ENCODE assay signal across 8 mouse cellular contexts in genomic region chr11:115383701-115384474, GRCm38 (mm10). TPM values are rescaled to one million over a fixed set of nuclear protein-coding genes. Genes with fewer than 3 reads are reported as not detected.
DNase-seq lines count a peak whose midpoint lies in the region; ATAC-seq and TF ChIP-seq lines count a peak whose summit lies in the region.

No protein-coding gene starts in this region.

- 52% methylated on average over 16 of the region's 16 CpGs for WGBS in heart, postnatal 0 days
- WGBS in limb, embryonic 12.5 days, result 60% methylated on average over 16 of the region's 16 CpGs

- peaks cover 68% of the 10 kb centered on the region for H3K79me2 ChIP-seq in myocyte (ENCODE audit: control insufficient read depth, insufficient read depth)

- no peak overlapping the region for H3K9ac ChIP-seq in heart, postnatal 0 days (replicated peaks; ENCODE audit: low read depth, low read length)
- peak overlapping the region; percentile 90; the same call in 1 of the 2 replicates for H3K9ac ChIP-seq in limb, embryonic 12.5 days (replicated peaks)

- H3K27me3 ChIP-seq in heart, postnatal 0 days (ENCODE audit: control insufficient read depth, insufficient read depth, low read length), result peaks cover 5% of the 10 kb centered on the region; the same call in 1 of the 2 replicates
- peaks cover 4% of the 10 kb centered on the region for H3K27me3 ChIP-seq in limb, embryonic 12.5 days
- H3K27me3 ChIP-seq in myocyte (ENCODE audit: control insufficient read depth, insufficient read depth, insufficient read length), result no peaks in the 10 kb centered on the region

- no peak for TF ChIP-seq POLR2A in myocyte (IDR thresholded peaks at IDR 0.05; ENCODE audit: insufficient read length, low read depth)

- no peak overlapping the region for H3K4me3 ChIP-seq in heart, postnatal 0 days (ENCODE audit: low read depth, low read length)
- H3K4me3 ChIP-seq in limb, embryonic 12.5 days (replicated peaks), result peak overlapping the region; percentile 84
- H3K4me3 ChIP-seq in myocyte, result peak overlapping the region; percentile 71

- H3ac ChIP-seq in myocyte (ENCODE audit: control insufficient read depth, insufficient read length), result no peak overlapping the region

- H3K27ac ChIP-seq in heart, postnatal 0 days (ENCODE audit: low read depth), result peak overlapping the region; percentile 16
- H3K27ac ChIP-seq in limb, embryonic 12.5 days, result no peak overlapping the region

- TF ChIP-seq CTCF in heart, postnatal 0 days (IDR thresholded peaks at IDR 0.05; ENCODE audit: low read depth), result no peak

- no peaks in the 10 kb centered on the region for H3K36me3 ChIP-seq in heart, postnatal 0 days (replicated peaks; ENCODE audit: control insufficient read depth, insufficient read depth, low read length)
- 0 out of 2 replicates have a peak, but pooled peaks cover 4% of the 10 kb centered on the region for H3K36me3 ChIP-seq in limb, embryonic 12.5 days
- peaks cover 8% of the 10 kb centered on the region for H3K36me3 ChIP-seq in myocyte (ENCODE audit: control insufficient read depth, insufficient read depth)

- no peak for TF ChIP-seq EP300 in heart, postnatal 0 days (IDR thresholded peaks at IDR 0.05; ENCODE audit: low read depth)

- ATAC-seq in heart, postnatal 0 days (ENCODE audit: insufficient read depth, low read depth), result no peak
- no peak for ATAC-seq in limb, embryonic 12.5 days (ENCODE audit: insufficient number of reproducible peaks, insufficient read depth, low FRiP score, low TSS enrichment, low read depth)
- ATAC-seq in erythroid progenitor cell, adult 5-6 weeks (replicated peaks; ENCODE audit: low FRiP score, poor library complexity, severe bottlenecking), result no peak
- no peak for ATAC-seq in activated CD4-positive, CD25-positive, alpha-beta regulatory T cell, adult 4 months

- peaks cover 10% of the 10 kb centered on the region for H3K4me1 ChIP-seq in heart, postnatal 0 days (ENCODE audit: control insufficient read depth, insufficient read depth)
- H3K4me1 ChIP-seq in limb, embryonic 12.5 days (replicated peaks), result peaks cover 36% of the 10 kb centered on the region

- H3K4me2 ChIP-seq in heart, postnatal 0 days (ENCODE audit: low read depth, low read length), result peak overlapping the region; percentile 98; the same call in 1 of the 2 replicates
- peak overlapping the region; percentile 87 for H3K4me2 ChIP-seq in limb, embryonic 12.5 days
- H3K4me2 ChIP-seq in myocyte (ENCODE audit: low read depth), result peak overlapping the region; percentile 66

- H3K9me3 ChIP-seq in heart, postnatal 0 days (replicated peaks; ENCODE audit: control insufficient read depth, low read length), result no peaks in the 10 kb centered on the region
- H3K9me3 ChIP-seq in limb, embryonic 12.5 days, result no peaks in the 10 kb centered on the region

- DNase-seq in layer of hippocampus, adult 11-12 months (ENCODE audit: low spot score), result peak; percentile 50
- DNase-seq in layer of hippocampus, adult 18-20 months (ENCODE audit: low spot score in 2 of 2), result no peak
- peak; percentile 41 to 56 for DNase-seq in cerebellum, postnatal 14 days
- no peak for DNase-seq in heart, postnatal 0 days (ENCODE audit: low spot score)

TF ChIP-seq in myocyte, 11 proteins besides CTCF, POLR2A, EP300 and RAD21:
- peak; percentile 31 for TF ChIP-seq POLR2AphosphoS2 (IDR thresholded peaks at IDR 0.05; ENCODE audit: insufficient read length, low read depth)
- no peak for TF ChIP-seq CEBPB (IDR thresholded peaks at IDR 0.05; ENCODE audit: insufficient read depth, poor library complexity, severe bottlenecking)

RNA-seq across cellular contexts. Expression of gene Cdr2l, which starts 2.2 kb away (rescaled TPM):
- total RNA-seq in layer of hippocampus, adult 18-20 months (2021), result 10 to 100 TPM; 29.7 to 30.6 TPM
- total RNA-seq in heart, postnatal 0 days (2014; rRNA removed; ENCODE audit: low replicate concordance), result 23.1 and 26.7 TPM in 2 replicates
- 5.2 and 5.6 TPM in 2 replicates for polyA plus RNA-seq in heart, postnatal 0 days (2015; fragmentation: Nextera tagmentation; extraction: Ambion mirVana)
- 19.7 and 19.9 TPM in 2 replicates for polyA plus RNA-seq in limb, embryonic 12.5 days (2016; fragmentation: Nextera tagmentation; extraction: Ambion mirVana)
- 52.8 TPM for polyA plus RNA-seq in myocyte (2012; fragmentation: generic; extraction: Trizol)
- not detected in 2 replicates for total RNA-seq in erythroid progenitor cell, adult 5-6 weeks (2015; ENCODE audit: low replicate concordance)
- not detected in 2 replicates for total RNA-seq in erythroid progenitor cell, adult 5-6 weeks (2017; ENCODE audit: low replicate concordance)
- under 1 TPM in 1 of 2 experiments, not detected in 1; 0.12 TPM for polyA plus RNA-seq in activated CD4-positive, CD25-positive, alpha-beta regulatory T cell, adult 4 months (2017; shearing (Covaris generic))

RNA-seq across cellular contexts. Expression of gene Hid1, which starts 16.3 kb away (rescaled TPM):
- 100 to 1,000 TPM; 110 to 115 TPM for total RNA-seq in layer of hippocampus, adult 18-20 months (2021)
- 8.3 and 11.9 TPM in 2 replicates for total RNA-seq in heart, postnatal 0 days (2014; rRNA removed; ENCODE audit: low replicate concordance)
- polyA plus RNA-seq in heart, postnatal 0 days (2015; fragmentation: Nextera tagmentation; extraction: Ambion mirVana), result 5.3 and 5.4 TPM in 2 replicates
- 2.2 and 2.5 TPM in 2 replicates for polyA plus RNA-seq in limb, embryonic 12.5 days (2016; fragmentation: Nextera tagmentation; extraction: Ambion mirVana)
- 63.1 TPM for polyA plus RNA-seq in myocyte (2012; fragmentation: generic; extraction: Trizol)
- total RNA-seq in erythroid progenitor cell, adult 5-6 weeks (2015; ENCODE audit: low replicate concordance), result not detected in 2 replicates
- not detected in 2 replicates for total RNA-seq in erythroid progenitor cell, adult 5-6 weeks (2017; ENCODE audit: low replicate concordance)
- 1 to 10 TPM; 2.6 to 3.2 TPM for polyA plus RNA-seq in activated CD4-positive, CD25-positive, alpha-beta regulatory T cell, adult 4 months (2017; shearing (Covaris generic))

RNA-seq across cellular contexts. Expression of gene Mrpl58, which starts 19.7 kb away (rescaled TPM):
- 100 to 1,000 TPM in 1 of 2 experiments, 10 to 100 TPM in 1; 97.7 to 102 TPM for total RNA-seq in layer of hippocampus, adult 18-20 months (2021)
- 107 and 285 TPM in 2 replicates for total RNA-seq in heart, postnatal 0 days (2014; rRNA removed; ENCODE audit: low replicate concordance)
- 224 and 232 TPM in 2 replicates for polyA plus RNA-seq in heart, postnatal 0 days (2015; fragmentation: Nextera tagmentation; extraction: Ambion mirVana)
- 175 and 182 TPM in 2 replicates for polyA plus RNA-seq in limb, embryonic 12.5 days (2016; fragmentation: Nextera tagmentation; extraction: Ambion mirVana)
- 201 TPM for polyA plus RNA-seq in myocyte (2012; fragmentation: generic; extraction: Trizol)
- total RNA-seq in erythroid progenitor cell, adult 5-6 weeks (2015; ENCODE audit: low replicate concordance), result 12.6 and 24.1 TPM in 2 replicates
- total RNA-seq in erythroid progenitor cell, adult 5-6 weeks (2017; ENCODE audit: low replicate concordance), result 16.6 and 30.3 TPM in 2 replicates
- polyA plus RNA-seq in activated CD4-positive, CD25-positive, alpha-beta regulatory T cell, adult 4 months (2017; shearing (Covaris generic)), result 100 to 1,000 TPM; 206 to 214 TPM

RNA-seq across cellular contexts. Expression of gene Atp5h, which starts 35.9 kb away (rescaled TPM):
- 100 to 1,000 TPM; 468 to 483 TPM for total RNA-seq in layer of hippocampus, adult 18-20 months (2021)
- 991 and 1,040 TPM in 2 replicates for total RNA-seq in heart, postnatal 0 days (2014; rRNA removed; ENCODE audit: low replicate concordance)
- polyA plus RNA-seq in heart, postnatal 0 days (2015; fragmentation: Nextera tagmentation; extraction: Ambion mirVana), result 4,106 and 4,345 TPM in 2 replicates
- 960 and 975 TPM in 2 replicates for polyA plus RNA-seq in limb, embryonic 12.5 days (2016; fragmentation: Nextera tagmentation; extraction: Ambion mirVana)
- polyA plus RNA-seq in myocyte (2012; fragmentation: generic; extraction: Trizol), result 693 TPM
- 520 and 620 TPM in 2 replicates for total RNA-seq in erythroid progenitor cell, adult 5-6 weeks (2015; ENCODE audit: low replicate concordance)
- total RNA-seq in erythroid progenitor cell, adult 5-6 weeks (2017; ENCODE audit: low replicate concordance), result 410 and 415 TPM in 2 replicates
- polyA plus RNA-seq in activated CD4-positive, CD25-positive, alpha-beta regulatory T cell, adult 4 months (2017; shearing (Covaris generic)), result 100 to 1,000 TPM; 705 to 855 TPM

RNA-seq across cellular contexts. Expression of gene Kctd2, which starts 36.0 kb away (rescaled TPM):
- total RNA-seq in layer of hippocampus, adult 18-20 months (2021), result 10 to 100 TPM; 81.5 to 82.2 TPM
- 8.3 and 8.4 TPM in 2 replicates for total RNA-seq in heart, postnatal 0 days (2014; rRNA removed; ENCODE audit: low replicate concordance)
- polyA plus RNA-seq in heart, postnatal 0 days (2015; fragmentation: Nextera tagmentation; extraction: Ambion mirVana), result 15.1 and 15.6 TPM in 2 replicates
- polyA plus RNA-seq in limb, embryonic 12.5 days (2016; fragmentation: Nextera tagmentation; extraction: Ambion mirVana), result 25.3 and 26.5 TPM in 2 replicates
- 27.3 TPM for polyA plus RNA-seq in myocyte (2012; fragmentation: generic; extraction: Trizol)
- 4.2 and 14.1 TPM in 2 replicates for total RNA-seq in erythroid progenitor cell, adult 5-6 weeks (2015; ENCODE audit: low replicate concordance)
- 8.3 and 16.9 TPM in 2 replicates for total RNA-seq in erythroid progenitor cell, adult 5-6 weeks (2017; ENCODE audit: low replicate concordance)
- 10 to 100 TPM in 1 of 2 experiments, 1 to 10 TPM in 1; 6.9 to 12.2 TPM for polyA plus RNA-seq in activated CD4-positive, CD25-positive, alpha-beta regulatory T cell, adult 4 months (2017; shearing (Covaris generic))

Comparison
In these comparisons a context has a peak if more than half of its experiments do, and no peak if none do; other contexts are left out.
1. DNase-seq: peak in layer of hippocampus, adult 11-12 months (single experiment) and cerebellum, postnatal 14 days (2 of 2); none in layer of hippocampus, adult 18-20 months (0 of 2) and heart, postnatal 0 days (single experiment).
2. RNA of gene Hid1, which starts 16.3 kb away (polyA plus RNA-seq): 63.1 TPM in myocyte (single experiment); 5.3 to 5.4 TPM in heart, postnatal 0 days, 2.6 to 3.2 TPM in activated CD4-positive, CD25-positive, alpha-beta regulatory T cell, adult 4 months and 2.2 to 2.5 TPM in limb, embryonic 12.5 days; every median in the first group is over 10 times any median in the second.
3. Peak in every context shown above with its lines, with median percentiles within 50 percentile points of each other: H3K4me2 ChIP-seq.